Mouse (Mus musculus): ENCODE results near the gene Dtd1.

DNA sequence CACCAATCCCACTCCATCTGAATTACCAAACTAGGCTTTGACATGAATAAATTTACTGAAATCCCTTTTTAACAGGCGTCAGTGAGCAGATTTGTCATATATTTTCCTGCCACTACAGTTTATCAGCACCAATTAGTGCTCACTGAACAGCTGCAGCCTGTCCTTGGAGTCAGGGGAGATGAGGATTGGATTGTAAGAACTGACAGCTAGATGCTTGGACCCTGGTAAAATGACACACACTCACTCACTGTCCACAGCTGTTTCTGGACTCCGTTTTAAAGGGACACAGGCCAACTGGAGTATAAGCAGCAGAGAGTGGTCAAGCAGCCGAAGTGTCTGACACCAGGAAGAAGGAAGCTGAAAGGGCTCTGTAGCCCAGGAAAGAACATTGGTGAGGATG, 169.9 kb downstream of the Dtd1 start:
- TF ChIP-seq CTCF (conservative IDR thresholded peaks at IDR 0.05; ENCODE audit: insufficient read depth, insufficient read length, low read depth, low read length) (no peak), POLR2A (IDR thresholded peaks at IDR 0.05; ENCODE audit: low read depth, low read length) (no peak)

Measured in kidney, adult 2 months (tissue).